23 mouse cellular contexts compared by ENCODE assay signal in the genomic region with DNA sequence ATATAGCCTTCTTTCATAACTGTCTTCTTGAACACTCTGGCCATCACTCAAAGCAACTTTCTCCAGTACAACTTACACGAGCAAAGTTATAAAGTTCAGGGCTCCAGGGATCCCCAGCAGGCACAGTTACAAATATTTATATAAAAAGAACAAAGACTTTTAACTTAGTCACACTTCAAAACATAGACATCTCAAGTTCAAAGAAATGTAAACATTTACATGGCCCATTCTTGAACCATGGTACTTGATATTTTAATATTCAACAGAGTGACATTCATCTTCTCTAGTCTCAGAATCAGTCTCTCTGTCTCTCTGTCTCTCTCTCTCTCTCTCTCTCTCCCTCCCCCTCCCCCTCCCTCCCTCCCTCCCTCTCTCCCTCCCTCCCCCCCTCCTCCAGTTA.
DNase-seq lines count a peak whose midpoint lies in the region; ATAC-seq and TF ChIP-seq lines count a peak whose summit lies in the region.
"Had no signal": no experiment of that assay in that cellular context is flagged by ENCODE, and none has a peak within 500 bp of the region (broad histone marks: within the 10 kb centered on the region; RNA-seq: fewer than 3 reads in every experiment).

No protein-coding gene starts in this region.

- no peak overlapping the region for H3K4me2 ChIP-seq in forebrain, embryonic 13.5 days
- H3K4me2 ChIP-seq in forebrain, embryonic 12.5 days: no peak overlapping the region
- H3K4me2 ChIP-seq in kidney, embryonic 14.5 days (replicated peaks; ENCODE audit: low read depth, low read length): no peak overlapping the region
- H3K4me2 ChIP-seq in lung, embryonic 16.5 days (ENCODE audit: low read depth, low read length): no peak overlapping the region
- H3K4me2 ChIP-seq in embryonic facial prominence, embryonic 14.5 days (ENCODE audit: low read depth, low read length): no peak overlapping the region
- H3K4me2 ChIP-seq: heart, embryonic 13.5 days; limb, embryonic 13.5 days; liver, embryonic 12.5 days had no signal

- 62% methylated on average over 1 of the region's 1 CpGs for WGBS in forebrain, embryonic 13.5 days
- 49% methylated on average over 1 of the region's 1 CpGs for WGBS in forebrain, embryonic 12.5 days
- WGBS in kidney, embryonic 14.5 days: 14% methylated on average over 1 of the region's 1 CpGs
- 2% methylated on average over 1 of the region's 1 CpGs for WGBS in lung, embryonic 16.5 days
- 10% methylated on average over 1 of the region's 1 CpGs for WGBS in lung, adult 2 months
- 11% methylated on average over 1 of the region's 1 CpGs for WGBS in embryonic facial prominence, embryonic 14.5 days

- no peaks in the 10 kb centered on the region for H3K9me3 ChIP-seq in forebrain, embryonic 13.5 days (replicated peaks)
- H3K9me3 ChIP-seq in forebrain, embryonic 12.5 days: no peaks in the 10 kb centered on the region
- H3K9me3 ChIP-seq in kidney, embryonic 14.5 days (ENCODE audit: control insufficient read depth, low read length): no peaks in the 10 kb centered on the region
- no peaks in the 10 kb centered on the region for H3K9me3 ChIP-seq in lung, embryonic 16.5 days (ENCODE audit: control insufficient read depth, low read length)
- H3K9me3 ChIP-seq in embryonic facial prominence, embryonic 14.5 days (ENCODE audit: control insufficient read depth, low read length): no peaks in the 10 kb centered on the region
- H3K9me3 ChIP-seq: heart, embryonic 13.5 days; limb, embryonic 13.5 days; liver, embryonic 12.5 days had no signal

- H3K27ac ChIP-seq in forebrain, embryonic 13.5 days: 0 out of 2 replicates have a peak overlapping the region, but pooled peaks have one; percentile 17
- H3K27ac ChIP-seq in forebrain, embryonic 12.5 days: no peak overlapping the region
- H3K27ac ChIP-seq in kidney, embryonic 14.5 days (ENCODE audit: low read depth, low read length): peak overlapping the region; percentile 51; the same call in 1 of the 2 replicates
- H3K27ac ChIP-seq in lung, embryonic 16.5 days (ENCODE audit: low read length): peak overlapping the region; percentile 61
- H3K27ac ChIP-seq in embryonic facial prominence, embryonic 14.5 days (replicated peaks; ENCODE audit: low read depth, low read length): 0 out of 2 replicates have a peak overlapping the region, but pooled peaks have one; percentile 13
- H3K27ac ChIP-seq: heart, embryonic 13.5 days; limb, embryonic 13.5 days; liver, embryonic 12.5 days; macrophage had no signal

- no peak for ATAC-seq in forebrain, embryonic 13.5 days
- ATAC-seq in forebrain, embryonic 12.5 days (ENCODE audit: low FRiP score): no peak
- no peak for ATAC-seq in kidney, embryonic 14.5 days (ENCODE audit: low FRiP score, low TSS enrichment)
- peak; percentile 62 for ATAC-seq in lung, embryonic 16.5 days (ENCODE audit: low read depth)
- ATAC-seq in embryonic facial prominence, embryonic 14.5 days (ENCODE audit: low read depth): no peak
- ATAC-seq: CD4-positive, CD25-positive, alpha-beta regulatory T cell, adult 4 months; forebrain, embryonic 16.5 days; liver, embryonic 12.5 days had no signal

- H3K9ac ChIP-seq in forebrain, embryonic 13.5 days: no peak overlapping the region
- no peak overlapping the region for H3K9ac ChIP-seq in forebrain, embryonic 12.5 days
- H3K9ac ChIP-seq in kidney, embryonic 14.5 days (ENCODE audit: low read depth, low read length): no peak overlapping the region
- no peak overlapping the region for H3K9ac ChIP-seq in lung, embryonic 16.5 days (ENCODE audit: low read length)
- H3K9ac ChIP-seq in embryonic facial prominence, embryonic 14.5 days (ENCODE audit: low read depth, low read length): no peak overlapping the region
- H3K9ac ChIP-seq: heart, embryonic 13.5 days; limb, embryonic 13.5 days; liver, embryonic 12.5 days had no signal

- no peak for DNase-seq in kidney, postnatal 25 days
- no peak for DNase-seq in lung, adult 2 months
- DNase-seq in embryonic facial prominence, embryonic 14.5 days (ENCODE audit: low spot score): no peak
- DNase-seq: adrenal gland, postnatal 14 days; cerebellum, adult 2 months; cerebellum, postnatal 36 days; gastrocnemius, postnatal 25 days; heart, adult 18-20 months; heart, postnatal 14 days; kidney, adult 11 months; layer of hippocampus, adult 9-11 months; right cerebral cortex, postnatal 4 days; thymus, postnatal 14 days had no signal

- H3K4me3 ChIP-seq in forebrain, embryonic 13.5 days: no peak overlapping the region
- H3K4me3 ChIP-seq in forebrain, embryonic 12.5 days (replicated peaks): no peak overlapping the region
- H3K4me3 ChIP-seq in kidney, embryonic 14.5 days (ENCODE audit: low read length): no peak overlapping the region
- no peak overlapping the region for H3K4me3 ChIP-seq in lung, embryonic 16.5 days (ENCODE audit: low read length)
- no peak overlapping the region for H3K4me3 ChIP-seq in lung, adult 2 months (replicated peaks; ENCODE audit: extremely low read depth, low read depth, low read length)
- no peak overlapping the region for H3K4me3 ChIP-seq in embryonic facial prominence, embryonic 14.5 days (ENCODE audit: low read depth, low read length)
- H3K4me3 ChIP-seq: heart, embryonic 13.5 days; limb, embryonic 13.5 days; liver, embryonic 12.5 days had no signal

- TF ChIP-seq POLR2A in lung, adult 2 months (IDR thresholded peaks at IDR 0.05; ENCODE audit: borderline replicate concordance, extremely low read depth, low read depth, low read length): no peak

- no peak for TF ChIP-seq CTCF in lung, adult 2 months (IDR thresholded peaks at IDR 0.05; ENCODE audit: insufficient read depth, low read length)

- peaks cover 78% of the 10 kb centered on the region for H3K4me1 ChIP-seq in forebrain, embryonic 13.5 days
- peaks cover 46% of the 10 kb centered on the region for H3K4me1 ChIP-seq in forebrain, embryonic 12.5 days
- peaks cover 16% of the 10 kb centered on the region for H3K4me1 ChIP-seq in kidney, embryonic 14.5 days (ENCODE audit: control insufficient read depth, insufficient read depth, low read length)
- peaks cover 61% of the 10 kb centered on the region for H3K4me1 ChIP-seq in lung, embryonic 16.5 days (replicated peaks; ENCODE audit: control insufficient read depth, insufficient read depth, low read length)
- no peaks in the 10 kb centered on the region; the same call in 1 of the 2 replicates for H3K4me1 ChIP-seq in lung, adult 2 months (ENCODE audit: control insufficient read depth, insufficient read depth, low read length)
- peaks cover 18% of the 10 kb centered on the region for H3K4me1 ChIP-seq in embryonic facial prominence, embryonic 14.5 days (ENCODE audit: control insufficient read depth, insufficient read depth, low read length)

- no peaks in the 10 kb centered on the region for H3K36me3 ChIP-seq in forebrain, embryonic 13.5 days (ENCODE audit: poor library complexity, severe bottlenecking)
- H3K36me3 ChIP-seq in forebrain, embryonic 12.5 days (replicated peaks): no peaks in the 10 kb centered on the region
- H3K36me3 ChIP-seq in kidney, embryonic 14.5 days (ENCODE audit: control insufficient read depth, insufficient read depth, low read length): no peaks in the 10 kb centered on the region
- no peaks in the 10 kb centered on the region for H3K36me3 ChIP-seq in lung, embryonic 16.5 days (ENCODE audit: control insufficient read depth, insufficient read depth, low read length)
- no peaks in the 10 kb centered on the region for H3K36me3 ChIP-seq in embryonic facial prominence, embryonic 14.5 days (ENCODE audit: control insufficient read depth, insufficient read depth, low read length)
- H3K36me3 ChIP-seq: heart, embryonic 13.5 days; limb, embryonic 13.5 days; liver, embryonic 12.5 days had no signal

- H3K27me3 ChIP-seq in forebrain, embryonic 13.5 days: 0 out of 2 replicates have a peak, but pooled peaks cover 16% of the 10 kb centered on the region
- H3K27me3 ChIP-seq in forebrain, embryonic 12.5 days: no peaks in the 10 kb centered on the region
- H3K27me3 ChIP-seq in kidney, embryonic 14.5 days (ENCODE audit: control insufficient read depth, insufficient read depth, low read length): no peaks in the 10 kb centered on the region
- no peaks in the 10 kb centered on the region for H3K27me3 ChIP-seq in lung, embryonic 16.5 days (ENCODE audit: control insufficient read depth, insufficient read depth, low read depth, low read length)
- no peaks in the 10 kb centered on the region for H3K27me3 ChIP-seq in embryonic facial prominence, embryonic 14.5 days (replicated peaks; ENCODE audit: control insufficient read depth, insufficient read depth, low read length)
- H3K27me3 ChIP-seq: heart, embryonic 13.5 days; liver, embryonic 12.5 days had no signal
